Mouse (Mus musculus): ENCODE measurements around the gene Gm17402. TPM values are rescaled to one million over a fixed set of nuclear protein-coding genes. Genes with fewer than 3 reads are reported as not detected.

Gene Gm17402
- polyA plus RNA-seq (2014; fragmentation: Nextera tagmentation; extraction: Ambion mirVana), result not detected in 2 replicates

GRCm38 (mm10) chr3:67375063-67375462 is at the start of gene Gm17402:
Gene Gm17402, minus strand, starts transcription at chr3:67375163.
- Histone ChIP-seq H3K4me1 (ENCODE audit: control insufficient read depth, insufficient read depth, low read length) (no peaks in the 10 kb centered on the region), H3K9ac (ENCODE audit: low read length) (peak within 1 kb of the TSS; percentile 62), H3K4me2 (ENCODE audit: low read length) (peak within 1 kb of the TSS; percentile 89), H3K27ac (ENCODE audit: low read depth, low read length) (no peak within 1 kb of the TSS), H3K4me3 (ENCODE audit: low read depth, low read length) (peak within 1 kb of the TSS; percentile 51), H3K9me3 (replicated peaks; ENCODE audit: control insufficient read depth, low read length) (no peaks in the 10 kb centered on the region), H3K27me3 (replicated peaks; ENCODE audit: control insufficient read depth, insufficient read depth, low read length) (peaks cover 12% of the 10 kb centered on the region), H3K36me3 (ENCODE audit: control insufficient read depth, insufficient read depth, low read length) (no peaks in the 10 kb centered on the region)
- DNase-seq (ENCODE audit: low spot score), result no peak
- no peak for ATAC-seq
- WGBS, result 47% methylated on average over 3 of the region's 3 CpGs

GRCm38 (mm10) chr3:67378215-67378614 is 3.3 kb upstream of the Gm17402 start:
- peaks cover 2% of the 10 kb centered on the region; the same call in 1 of the 2 replicates for H3K27me3 ChIP-seq (replicated peaks; ENCODE audit: control insufficient read depth, insufficient read depth, low read length)
- DNase-seq (ENCODE audit: low spot score), result no peak
- no peak for ATAC-seq

GRCm38 (mm10) chr3:67374360-67374778 is 594 bp downstream of the Gm17402 start:
- no peaks in the 10 kb centered on the region for H3K4me1 ChIP-seq (ENCODE audit: control insufficient read depth, insufficient read depth, low read length)
- H3K27ac ChIP-seq (ENCODE audit: low read depth, low read length), result no peak overlapping the region
- peak overlapping the region; percentile 62 for H3K9ac ChIP-seq (ENCODE audit: low read length)
- peak; percentile 54 for ATAC-seq
- H3K27me3 ChIP-seq (replicated peaks; ENCODE audit: control insufficient read depth, insufficient read depth, low read length), result peaks cover 12% of the 10 kb centered on the region
- peak overlapping the region; percentile 89 for H3K4me2 ChIP-seq (ENCODE audit: low read length)
- no peaks in the 10 kb centered on the region for H3K36me3 ChIP-seq (ENCODE audit: control insufficient read depth, insufficient read depth, low read length)
- no peaks in the 10 kb centered on the region for H3K9me3 ChIP-seq (replicated peaks; ENCODE audit: control insufficient read depth, low read length)
- 36% methylated on average over 7 of the region's 7 CpGs for WGBS
- peak overlapping the region; percentile 51 for H3K4me3 ChIP-seq (ENCODE audit: low read depth, low read length)
- no peak for DNase-seq (ENCODE audit: low spot score)

More at GRCm38 (mm10) chr3:67378215-67378614, 3.3 kb upstream of the Gm17402 start:
- no peak overlapping the region for H3K9ac ChIP-seq (ENCODE audit: low read length)
- no peak overlapping the region for H3K27ac ChIP-seq (ENCODE audit: low read depth, low read length)
- no peak overlapping the region for H3K4me3 ChIP-seq (ENCODE audit: low read depth, low read length)
- no peak overlapping the region for H3K4me2 ChIP-seq (ENCODE audit: low read length)
- H3K36me3 ChIP-seq (ENCODE audit: control insufficient read depth, insufficient read depth, low read length), result no peaks in the 10 kb centered on the region
- no peaks in the 10 kb centered on the region for H3K9me3 ChIP-seq (replicated peaks; ENCODE audit: control insufficient read depth, low read length)
- no peaks in the 10 kb centered on the region for H3K4me1 ChIP-seq (ENCODE audit: control insufficient read depth, insufficient read depth, low read length)

- peak within 1 kb of the TSS; percentile 51 for H3K4me3 ChIP-seq (ENCODE audit: low read depth, low read length)
- peaks cover 12% of the 10 kb centered on the region for H3K27me3 ChIP-seq (replicated peaks; ENCODE audit: control insufficient read depth, insufficient read depth, low read length)
- peak; percentile 97 for DNase-seq (ENCODE audit: low spot score)
- under 1% methylated on average over 35 of the region's 35 CpGs for WGBS
- peak within 1 kb of the TSS; percentile 62 for H3K9ac ChIP-seq (ENCODE audit: low read length)
- H3K36me3 ChIP-seq (ENCODE audit: control insufficient read depth, insufficient read depth, low read length), result no peaks in the 10 kb centered on the region
- H3K4me2 ChIP-seq (ENCODE audit: low read length), result peak within 1 kb of the TSS; percentile 89
- H3K9me3 ChIP-seq (replicated peaks; ENCODE audit: control insufficient read depth, low read length), result no peaks in the 10 kb centered on the region
- peak; percentile 99 for ATAC-seq
- no peak within 1 kb of the TSS for H3K27ac ChIP-seq (ENCODE audit: low read depth, low read length)
- H3K4me1 ChIP-seq (ENCODE audit: control insufficient read depth, insufficient read depth, low read length), result no peaks in the 10 kb centered on the region
Measured at GRCm38 (mm10) chr3:67373872-67374271, 1.1 kb downstream of the Gm17402 start, which contains the start of gene Mlf1. Gene Mlf1, plus strand, starts transcription at chr3:67374097.

GRCm38 (mm10) chr3:67372781-67373180 is 2.2 kb downstream of the Gm17402 start:
- H3K36me3 ChIP-seq (ENCODE audit: control insufficient read depth, insufficient read depth, low read length), result no peaks in the 10 kb centered on the region
- no peak for DNase-seq (ENCODE audit: low spot score)
- H3K27ac ChIP-seq (ENCODE audit: low read depth, low read length), result no peak overlapping the region
- H3K27me3 ChIP-seq (replicated peaks; ENCODE audit: control insufficient read depth, insufficient read depth, low read length), result peaks cover 12% of the 10 kb centered on the region
- H3K4me3 ChIP-seq (ENCODE audit: low read depth, low read length), result no peak overlapping the region
- no peak overlapping the region for H3K4me2 ChIP-seq (ENCODE audit: low read length)
- H3K9ac ChIP-seq (ENCODE audit: low read length), result no peak overlapping the region
- no peaks in the 10 kb centered on the region for H3K4me1 ChIP-seq (ENCODE audit: control insufficient read depth, insufficient read depth, low read length)
- 58% methylated on average over 5 of the region's 5 CpGs for WGBS
- H3K9me3 ChIP-seq (replicated peaks; ENCODE audit: control insufficient read depth, low read length), result no peaks in the 10 kb centered on the region
- ATAC-seq, result no peak

GRCm38 (mm10) chr3:67372194-67372593 is 2.8 kb downstream of the Gm17402 start:
- no peak overlapping the region for H3K4me3 ChIP-seq (ENCODE audit: low read depth, low read length)
- DNase-seq (ENCODE audit: low spot score) (no peak), ATAC-seq (no peak)
- WGBS, result 77% methylated on average over 4 of the region's 4 CpGs
- H3K27me3 ChIP-seq (replicated peaks; ENCODE audit: control insufficient read depth, insufficient read depth, low read length), result peaks cover 12% of the 10 kb centered on the region
- no peak overlapping the region for H3K9ac ChIP-seq (ENCODE audit: low read length)
- no peaks in the 10 kb centered on the region for H3K9me3 ChIP-seq (replicated peaks; ENCODE audit: control insufficient read depth, low read length)
- H3K4me1 ChIP-seq (ENCODE audit: control insufficient read depth, insufficient read depth, low read length), result no peaks in the 10 kb centered on the region
- no peaks in the 10 kb centered on the region for H3K36me3 ChIP-seq (ENCODE audit: control insufficient read depth, insufficient read depth, low read length)
- no peak overlapping the region for H3K27ac ChIP-seq (ENCODE audit: low read depth, low read length)
- H3K4me2 ChIP-seq (ENCODE audit: low read length), result no peak overlapping the region

GRCm38 (mm10) chr3:67369407-67370079 is 5.4 kb downstream of the Gm17402 start:
- DNase-seq (ENCODE audit: low spot score) (no peak), ATAC-seq (no peak)
- WGBS, result 76% methylated on average over 5 of the region's 5 CpGs
- H3K4me3 ChIP-seq (ENCODE audit: low read depth, low read length), result no peak overlapping the region
- H3K4me2 ChIP-seq (ENCODE audit: low read length), result no peak overlapping the region
- no peaks in the 10 kb centered on the region for H3K9me3 ChIP-seq (replicated peaks; ENCODE audit: control insufficient read depth, low read length)
- peaks cover 10% of the 10 kb centered on the region for H3K27me3 ChIP-seq (replicated peaks; ENCODE audit: control insufficient read depth, insufficient read depth, low read length)
- H3K36me3 ChIP-seq (ENCODE audit: control insufficient read depth, insufficient read depth, low read length), result no peaks in the 10 kb centered on the region
- H3K27ac ChIP-seq (ENCODE audit: low read depth, low read length), result no peak overlapping the region
- no peaks in the 10 kb centered on the region for H3K4me1 ChIP-seq (ENCODE audit: control insufficient read depth, insufficient read depth, low read length)
- H3K9ac ChIP-seq (ENCODE audit: low read length), result no peak overlapping the region

GRCm38 (mm10) chr3:67367481-67367880 is 7.5 kb downstream of the Gm17402 start:
- H3K4me2 ChIP-seq (ENCODE audit: low read length), result no peak overlapping the region

More at GRCm38 (mm10) chr3:67367481-67367880, 7.5 kb downstream of the Gm17402 start:
- H3K27me3 ChIP-seq (replicated peaks; ENCODE audit: control insufficient read depth, insufficient read depth, low read length), result 0 out of 2 replicates have a peak, but pooled peaks cover 3% of the 10 kb centered on the region
- no peak overlapping the region for H3K9ac ChIP-seq (ENCODE audit: low read length)
- no peaks in the 10 kb centered on the region for H3K36me3 ChIP-seq (ENCODE audit: control insufficient read depth, insufficient read depth, low read length)
- ATAC-seq (no peak), DNase-seq (ENCODE audit: low spot score) (no peak)
- H3K9me3 ChIP-seq (replicated peaks; ENCODE audit: control insufficient read depth, low read length), result no peaks in the 10 kb centered on the region
- no peak overlapping the region for H3K4me3 ChIP-seq (ENCODE audit: low read depth, low read length)
- H3K27ac ChIP-seq (ENCODE audit: low read depth, low read length), result no peak overlapping the region
- no peaks in the 10 kb centered on the region for H3K4me1 ChIP-seq (ENCODE audit: control insufficient read depth, insufficient read depth, low read length)
- WGBS, result 88% methylated on average over 6 of the region's 6 CpGs

Data from forebrain, embryonic 14.5 days (tissue).